Mouse (Mus musculus) retina, postnatal 7 days (tissue): ENCODE results near the gene Gm4312.
"Not testable (repeated sequence)": the region's sequence is repeated elsewhere in the genome, so short reads cannot be mapped to it uniquely, and the experiment has no call there.

ENCODE experiments used
- DNase-seq: peaks from one replicate; pipeline ENCODE4 v3.0.0-alpha.2; 2012; ENCODE audit warnings: low read depth, low spot score

Gene Gm4312

DNA sequence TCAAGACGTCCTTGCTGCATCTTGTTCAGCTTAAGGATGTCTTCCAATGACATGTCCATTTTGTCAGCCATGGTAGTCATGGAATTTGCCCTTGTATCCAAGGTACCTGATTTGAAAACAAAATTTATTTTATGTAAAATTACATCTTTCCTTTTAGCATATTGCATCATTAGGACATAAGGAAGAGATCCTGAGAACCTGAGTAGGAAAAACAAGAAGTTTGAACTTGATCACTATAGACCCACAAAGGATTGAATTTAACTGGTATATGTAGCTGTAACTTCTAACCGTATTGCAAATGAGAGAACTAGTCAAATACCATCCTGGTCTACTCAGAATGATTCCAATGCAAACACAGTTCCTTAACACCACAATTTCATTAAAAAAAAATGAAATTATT is at the start of gene Gm4312:
TSS of gene Gm4312 (minus strand) at position 101 of the 400 bp plus-strand sequence.
- DNase-seq = not testable (repeated sequence)

DNA sequence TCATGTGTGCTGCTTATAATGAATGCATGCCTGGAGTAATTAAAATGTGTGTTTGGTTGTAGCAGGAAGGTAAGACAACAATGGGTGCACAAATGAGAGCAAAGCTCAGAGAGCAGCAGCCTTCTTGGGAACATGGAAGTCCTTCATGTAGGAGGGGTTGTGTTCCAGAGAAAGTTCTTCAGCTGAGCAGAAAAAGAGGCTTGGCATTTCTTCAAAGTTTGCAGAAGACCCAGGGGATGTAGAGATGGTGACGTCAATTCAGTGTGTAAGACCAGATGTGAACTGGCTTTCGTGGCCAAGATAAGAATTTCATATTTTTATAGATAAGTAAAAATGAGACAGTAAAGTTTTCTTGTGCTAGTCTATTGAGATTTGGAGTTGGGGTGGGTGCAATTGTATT is 45.2 kb upstream of the Gm4312 start:
- DNase-seq = no peak

DNA sequence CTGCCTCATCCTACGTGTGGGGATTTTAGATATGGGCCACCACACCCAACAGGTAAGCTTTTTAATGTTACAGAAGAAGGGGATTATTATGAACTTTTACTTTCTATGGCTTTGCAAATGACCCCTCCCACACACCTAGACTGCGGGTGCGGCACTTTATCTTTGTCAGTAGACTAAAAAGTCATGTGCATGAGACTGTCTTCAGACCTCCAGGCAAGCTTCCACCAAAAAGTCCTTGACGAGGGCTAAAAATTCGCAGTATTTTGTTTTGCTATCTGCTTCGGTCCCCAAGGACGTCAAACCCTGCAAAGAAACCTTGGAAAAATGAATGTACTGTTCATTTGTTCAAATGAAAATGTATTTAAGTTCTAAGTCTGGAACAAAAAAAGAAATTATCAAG is 33.2 kb upstream of the Gm4312 start:
- DNase-seq = no peak

DNA sequence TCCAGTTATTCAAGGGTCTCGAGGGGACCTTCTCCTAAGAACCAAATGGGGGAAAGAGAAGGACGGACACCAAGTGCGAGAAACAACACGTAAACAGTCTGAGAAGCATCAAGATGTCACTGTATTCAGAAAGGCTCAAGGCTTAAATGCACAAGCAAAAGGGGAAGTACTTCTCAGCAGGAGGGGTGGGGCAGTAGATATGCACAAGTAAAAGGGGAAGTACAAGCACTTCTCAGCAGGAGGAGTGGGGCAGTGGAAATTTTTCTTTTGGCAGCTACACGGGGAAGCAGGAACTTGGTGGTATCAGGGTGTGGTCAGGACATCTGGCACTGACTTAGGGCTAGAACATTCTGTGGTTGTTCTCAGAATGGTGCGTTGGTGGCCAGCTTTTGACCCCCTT is 19.9 kb upstream of the Gm4312 start:
- not testable (repeated sequence) for DNase-seq

DNA sequence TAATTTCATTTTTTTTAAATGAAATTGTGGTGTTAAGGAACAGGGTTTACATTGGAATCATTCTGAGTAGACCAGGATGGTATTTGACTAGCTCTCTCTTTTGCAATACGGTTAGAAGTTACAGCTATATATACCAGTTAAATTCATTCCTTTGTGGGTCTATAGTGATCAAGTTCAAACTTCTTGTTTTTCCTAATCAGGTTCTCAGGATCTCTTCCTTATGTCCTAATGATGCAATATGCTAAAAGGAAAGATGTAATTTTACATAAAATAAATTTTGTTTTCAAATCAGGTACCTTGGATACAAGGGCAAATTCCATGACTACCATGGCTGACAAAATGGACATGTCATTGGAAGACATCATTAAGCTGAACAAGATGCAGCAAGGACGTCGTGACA is 21.3 kb downstream of the Gm4312 start, which contains the start of gene Gm4307:
TSS of gene Gm4307 (plus strand) at position 301 of the 400 bp plus-strand sequence.
- not testable (repeated sequence) for DNase-seq

DNA sequence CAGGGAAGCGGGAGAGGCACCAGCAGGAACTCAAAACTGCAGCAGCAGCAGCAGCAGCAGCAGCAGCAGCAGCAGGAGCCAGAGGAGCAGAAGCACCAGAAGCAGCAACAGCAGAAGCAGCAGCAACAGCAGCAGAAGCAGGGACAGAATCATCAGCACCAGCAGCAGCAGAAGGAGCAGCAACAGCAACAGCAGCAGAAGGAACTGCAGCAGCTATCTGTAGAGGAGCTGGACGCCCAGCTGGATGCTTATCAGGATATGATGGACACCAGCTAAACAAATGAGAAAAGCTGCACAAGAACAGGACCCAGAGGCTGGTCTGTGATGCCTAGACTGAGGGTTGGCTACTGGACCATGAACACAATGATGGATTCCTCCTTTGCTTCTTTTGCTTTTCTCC is 25.5 kb downstream of the Gm4312 start:
- not testable (repeated sequence) for DNase-seq

DNA sequence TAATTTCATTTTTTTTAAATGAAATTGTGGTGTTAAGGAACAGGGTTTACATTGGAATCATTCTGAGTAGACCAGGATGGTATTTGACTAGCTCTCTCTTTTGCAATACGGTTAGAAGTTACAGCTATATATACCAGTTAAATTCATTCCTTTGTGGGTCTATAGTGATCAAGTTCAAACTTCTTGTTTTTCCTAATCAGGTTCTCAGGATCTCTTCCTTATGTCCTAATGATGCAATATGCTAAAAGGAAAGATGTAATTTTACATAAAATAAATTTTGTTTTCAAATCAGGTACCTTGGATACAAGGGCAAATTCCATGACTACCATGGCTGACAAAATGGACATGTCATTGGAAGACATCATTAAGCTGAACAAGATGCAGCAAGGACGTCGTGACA is 31.6 kb downstream of the Gm4312 start, which contains the start of gene Gm4305:
TSS of gene Gm4305 (plus strand) at position 301 of the 400 bp plus-strand sequence.
- not testable (repeated sequence) for DNase-seq

DNA sequence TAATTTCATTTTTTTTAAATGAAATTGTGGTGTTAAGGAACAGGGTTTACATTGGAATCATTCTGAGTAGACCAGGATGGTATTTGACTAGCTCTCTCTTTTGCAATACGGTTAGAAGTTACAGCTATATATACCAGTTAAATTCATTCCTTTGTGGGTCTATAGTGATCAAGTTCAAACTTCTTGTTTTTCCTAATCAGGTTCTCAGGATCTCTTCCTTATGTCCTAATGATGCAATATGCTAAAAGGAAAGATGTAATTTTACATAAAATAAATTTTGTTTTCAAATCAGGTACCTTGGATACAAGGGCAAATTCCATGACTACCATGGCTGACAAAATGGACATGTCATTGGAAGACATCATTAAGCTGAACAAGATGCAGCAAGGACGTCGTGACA is 36.7 kb downstream of the Gm4312 start, which contains the start of gene Gm4303:
TSS of gene Gm4303 (plus strand) at position 301 of the 400 bp plus-strand sequence.
- DNase-seq = not testable (repeated sequence)

DNA sequence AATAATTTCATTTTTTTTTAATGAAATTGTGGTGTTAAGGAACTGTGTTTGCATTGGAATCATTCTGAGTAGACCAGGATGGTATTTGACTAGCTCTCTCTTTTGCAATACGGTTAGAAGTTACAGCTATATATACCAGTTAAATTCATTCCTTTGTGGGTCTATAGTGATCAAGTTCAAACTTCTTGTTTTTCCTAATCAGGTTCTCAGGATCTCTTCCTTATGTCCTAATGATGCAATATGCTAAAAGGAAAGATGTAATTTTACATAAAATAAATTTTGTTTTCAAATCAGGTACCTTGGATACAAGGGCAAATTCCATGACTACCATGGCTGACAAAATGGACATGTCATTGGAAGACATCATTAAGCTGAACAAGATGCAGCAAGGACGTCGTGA is 41.8 kb downstream of the Gm4312 start, which contains the start of gene Gm4302:
TSS of gene Gm4302 (plus strand) at position 301 of the 400 bp plus-strand sequence.
- not testable (repeated sequence) for DNase-seq

DNA sequence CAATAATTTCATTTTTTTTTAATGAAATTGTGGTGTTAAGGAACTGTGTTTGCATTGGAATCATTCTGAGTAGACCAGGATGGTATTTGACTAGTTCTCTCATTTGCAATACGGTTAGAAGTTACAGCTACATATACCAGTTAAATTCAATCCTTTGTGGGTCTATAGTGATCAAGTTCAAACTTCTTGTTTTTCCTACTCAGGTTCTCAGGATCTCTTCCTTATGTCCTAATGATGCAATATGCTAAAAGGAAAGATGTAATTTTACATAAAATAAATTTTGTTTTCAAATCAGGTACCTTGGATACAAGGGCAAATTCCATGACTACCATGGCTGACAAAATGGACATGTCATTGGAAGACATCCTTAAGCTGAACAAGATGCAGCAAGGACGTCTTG is 47.0 kb downstream of the Gm4312 start, which contains the start of gene Gm4301:
TSS of gene Gm4301 (plus strand) at position 301 of the 400 bp plus-strand sequence.
- not testable (repeated sequence) for DNase-seq
